Mouse (Mus musculus) left cerebral cortex, postnatal 14 days (tissue): ENCODE results near the gene Ppp3cb. TPM values are rescaled to one million over a fixed set of nuclear protein-coding genes. Genes with fewer than 3 reads are reported as not detected.
A peak's percentile ranks its signal among the peaks of the same experiment; 100 is the strongest.
"Not testable (repeated sequence)": the region's sequence is repeated elsewhere in the genome, so short reads cannot be mapped to it uniquely, and the experiment has no call there.

Experiments used
- DNase-seq, 2 experiments: peaks; one replicate each; pipeline ENCODE4 v3.0.0; 2021 to 2022; ENCODE audit warnings: low spot score in 2 of 2, mixed read lengths in 1 of 2
- intact Hi-C: fragments of 180-260 bp; cut with DNase I; formaldehyde crosslinking; loops from one replicate; pipeline ENCODE4 v1.15.1; 2025
- long read RNA-seq, 2 experiments: library from polyadenylated mRNA; stranded (forward); transcript quantifications; one replicate each; pipeline ENCODE4 v2.0.0; 2021
- total RNA-seq, 2 experiments: library from RNA; stranded (reverse); gene quantifications; 2 replicates each; pipeline ENCODE4 v1.2.3; 2021

Gene Ppp3cb
- total RNA-seq: 100 to 1,000 TPM; 387 to 395 TPM
- long read RNA-seq, experiment 1, transcript Ppp3cb-202 (14 exons, 3,831 nt): major isoform, 52 of 154 reads
- long read RNA-seq, experiment 1, transcript Ppp3cb-205 (14 exons, 3,298 nt): minor isoform, 38 of 154 reads
- long read RNA-seq, experiment 1, partial matches to known transcripts: 13 of 154 reads
- long read RNA-seq, experiment 1, other reads (novel, unspliced or antisense): 47 of 154 reads
- long read RNA-seq, experiment 2, transcript Ppp3cb-202 (14 exons, 3,831 nt): minor isoform, 39 of 136 reads
- long read RNA-seq, experiment 2, transcript Ppp3cb-205 (14 exons, 3,298 nt): major isoform, 51 of 136 reads
- long read RNA-seq, experiment 2, partial matches to known transcripts: 8 of 136 reads
- long read RNA-seq, experiment 2, other reads (novel, unspliced or antisense): 36 of 136 reads

GRCm38 (mm10) chr14:20546415-20546814 lies at the start of gene Ppp3cb:
Gene Ppp3cb (minus strand): TSS chr14:20546573.
- intact Hi-C loops: loop anchor here (5.0 kb wide), 1 partner anchor 69 kb away; no protein-coding TSS in a partner anchor
- peak; percentile 81 to 83 for DNase-seq

GRCm38 (mm10) chr14:20595781-20596180 lies 49.4 kb upstream of the Ppp3cb start:
- DNase-seq: peak; percentile 52 to 92
- intact Hi-C loops: no loop called here

GRCm38 (mm10) chr14:20587458-20587857 lies 41.1 kb upstream of the Ppp3cb start:
- no peak for DNase-seq
- intact Hi-C loops: no loop called here

- intact Hi-C loops: loop anchor here (5.0 kb wide), 1 partner anchor 43 kb away; no protein-coding TSS in a partner anchor
- DNase-seq: no peak
Observed at GRCm38 (mm10) chr14:20578822-20579407, 32.5 kb upstream of the Ppp3cb start.

GRCm38 (mm10) chr14:20576179-20576578 lies 29.8 kb upstream of the Ppp3cb start:
- intact Hi-C loops: loop anchor here (1.0 to 5.0 kb wide), 2 partner anchors 46 to 85 kb away; no protein-coding TSS in a partner anchor

GRCm38 (mm10) chr14:20573196-20573595 lies 26.8 kb upstream of the Ppp3cb start:
- intact Hi-C loops, DNase-seq: not testable (repeated sequence)

More at GRCm38 (mm10) chr14:20576179-20576578, 29.8 kb upstream of the Ppp3cb start:
- DNase-seq: peak; percentile 85 to 86

GRCm38 (mm10) chr14:20565256-20566021 lies 19.1 kb upstream of the Ppp3cb start:
- DNase-seq: no peak
- intact Hi-C loops: no loop called here

- intact Hi-C loops: no loop called here
- no peak for DNase-seq
Observed at GRCm38 (mm10) chr14:20564692-20565091, 18.3 kb upstream of the Ppp3cb start.

GRCm38 (mm10) chr14:20561897-20562296 lies 15.5 kb upstream of the Ppp3cb start:
- intact Hi-C loops: no loop called here
- no peak for DNase-seq

- DNase-seq: no peak
- intact Hi-C loops: no loop called here
Observed at GRCm38 (mm10) chr14:20550136-20550535, 3.8 kb upstream of the Ppp3cb start.

- DNase-seq: peak; percentile 76
- intact Hi-C loops: loop anchor here (5.0 kb wide), 1 partner anchor 68 kb away; no protein-coding TSS in a partner anchor
Observed at GRCm38 (mm10) chr14:20545529-20546331, 643 bp downstream of the Ppp3cb start.

- DNase-seq: no peak
- intact Hi-C loops: loop anchor here (5.0 kb wide), 1 partner anchor 67 kb away; no protein-coding TSS in a partner anchor
Observed at GRCm38 (mm10) chr14:20544467-20545411, 1.6 kb downstream of the Ppp3cb start.

- intact Hi-C loops: no loop called here
- no peak for DNase-seq
Observed at GRCm38 (mm10) chr14:20529643-20530042, 16.7 kb downstream of the Ppp3cb start.

- intact Hi-C loops: no loop called here
- DNase-seq: no peak
Observed at GRCm38 (mm10) chr14:20520179-20520578, 26.2 kb downstream of the Ppp3cb start.

- intact Hi-C loops: no loop called here
- no peak for DNase-seq
Observed at GRCm38 (mm10) chr14:20508424-20508823, 37.9 kb downstream of the Ppp3cb start.

- DNase-seq: no peak
- intact Hi-C loops: no loop called here
Observed at GRCm38 (mm10) chr14:20502966-20503365, 43.4 kb downstream of the Ppp3cb start.

- DNase-seq: no peak
- intact Hi-C loops: no loop called here
Observed at GRCm38 (mm10) chr14:20499982-20500381, 46.4 kb downstream of the Ppp3cb start.

GRCm38 (mm10) chr14:20496603-20497002 lies 49.8 kb downstream of the Ppp3cb start, which contains the start of gene Mss51:
Gene Mss51 (minus strand): TSS chr14:20496901.
- intact Hi-C loops: no loop called here
- DNase-seq: no peak
